Mouse (Mus musculus): ENCODE measurements around the gene Gm43518.

- TF ChIP-seq CTCF (conservative IDR thresholded peaks at IDR 0.05; ENCODE audit: low read length) = no peak
- TF ChIP-seq NANOG (IDR thresholded peaks at IDR 0.05; ENCODE audit: borderline replicate concordance, low read length) = no peak
Observed at GRCm38 (mm10) chr5:123961046-123961445, 33.8 kb downstream of the Gm43518 start.
